ENCODE assay signal across 8 mouse cellular contexts in genomic region chr9:55510651-55511235, GRCm38 (mm10). TPM values are rescaled to one million over a fixed set of nuclear protein-coding genes. Genes with fewer than 3 reads are reported as not detected.
DNase-seq lines count a peak whose midpoint lies in the region; ATAC-seq and TF ChIP-seq lines count a peak whose summit lies in the region.

No protein-coding gene starts in this region.

- peaks cover 8% of the 10 kb centered on the region; the same call in 1 of the 2 replicates for H3K9me3 ChIP-seq in megakaryocyte, embryonic 14.5 days
- no peaks in the 10 kb centered on the region for H3K9me3 ChIP-seq in forebrain, postnatal 0 days (ENCODE audit: low read length)
- H3K9me3 ChIP-seq in midbrain, postnatal 0 days (ENCODE audit: low read length), result no peaks in the 10 kb centered on the region

- no peak for ATAC-seq in megakaryocyte, adult 5-6 weeks (ENCODE audit: poor library complexity, severe bottlenecking)
- ATAC-seq in forebrain, postnatal 0 days, result no peak
- ATAC-seq in midbrain, postnatal 0 days (ENCODE audit: low FRiP score), result no peak

- H3K36me3 ChIP-seq in megakaryocyte, embryonic 14.5 days (replicated peaks; ENCODE audit: low read length), result peaks cover 6% of the 10 kb centered on the region
- H3K36me3 ChIP-seq in forebrain, postnatal 0 days (ENCODE audit: insufficient read depth), result no peaks in the 10 kb centered on the region
- no peaks in the 10 kb centered on the region for H3K36me3 ChIP-seq in midbrain, postnatal 0 days (ENCODE audit: insufficient read depth, low read length)

- H3K4me3 ChIP-seq in megakaryocyte, embryonic 14.5 days (replicated peaks), result peak overlapping the region; percentile 100
- no peak overlapping the region; the same call in 1 of the 2 replicates for H3K4me3 ChIP-seq in forebrain, postnatal 0 days (ENCODE audit: low read depth, low read length)
- peak overlapping the region; percentile 79; the same call in 1 of the 2 replicates for H3K4me3 ChIP-seq in midbrain, postnatal 0 days (ENCODE audit: low read depth, low read length)

- peaks cover 12% of the 10 kb centered on the region for H3K27me3 ChIP-seq in megakaryocyte, embryonic 14.5 days (replicated peaks)
- H3K27me3 ChIP-seq in forebrain, postnatal 0 days (ENCODE audit: insufficient read depth, low read length), result no peaks in the 10 kb centered on the region
- peaks cover 5% of the 10 kb centered on the region; the same call in 1 of the 2 replicates for H3K27me3 ChIP-seq in midbrain, postnatal 0 days (ENCODE audit: insufficient read depth, low read length)

- DNase-seq in forebrain, postnatal 0 days, result no peak
- peak; percentile 66 for DNase-seq in kidney, adult 9 months
- no peak for DNase-seq in midbrain, postnatal 0 days (ENCODE audit: low spot score)
- no peak for DNase-seq in urinary bladder, postnatal 14 days (ENCODE audit: low spot score)
- DNase-seq in left cerebral cortex, adult 18-20 months (ENCODE audit: low spot score in 2 of 2), result no peak
- DNase-seq in gastrocnemius, adult 18-20 months (ENCODE audit: low spot score), result no peak

- H3K4me1 ChIP-seq in megakaryocyte, embryonic 14.5 days, result peaks cover 31% of the 10 kb centered on the region
- H3K4me1 ChIP-seq in forebrain, postnatal 0 days (ENCODE audit: insufficient read depth), result peaks cover 7% of the 10 kb centered on the region; the same call in 1 of the 2 replicates
- no peaks in the 10 kb centered on the region for H3K4me1 ChIP-seq in midbrain, postnatal 0 days (ENCODE audit: insufficient read depth, low read length)

- 81% methylated on average over 10 of the region's 10 CpGs for WGBS in forebrain, postnatal 0 days
- 78% methylated on average over 10 of the region's 10 CpGs for WGBS in midbrain, postnatal 0 days

- H3K9ac ChIP-seq in forebrain, postnatal 0 days, result no peak overlapping the region
- no peak overlapping the region for H3K9ac ChIP-seq in midbrain, postnatal 0 days (replicated peaks; ENCODE audit: low read length, poor library complexity, severe bottlenecking)

- peak overlapping the region; percentile 95; the same call in 1 of the 2 replicates for H3K4me2 ChIP-seq in forebrain, postnatal 0 days (ENCODE audit: low read depth)
- H3K4me2 ChIP-seq in midbrain, postnatal 0 days (ENCODE audit: low read depth, low read length, poor library complexity, severe bottlenecking), result peak overlapping the region; percentile 98; the same call in 1 of the 2 replicates

- TF ChIP-seq CTCF in forebrain, postnatal 0 days (IDR thresholded peaks at IDR 0.05; ENCODE audit: low read depth), result no peak
- no peak for TF ChIP-seq CTCF in midbrain, postnatal 0 days (IDR thresholded peaks at IDR 0.05)

- H3K27ac ChIP-seq in forebrain, postnatal 0 days (ENCODE audit: low read depth, low read length), result no peak overlapping the region
- H3K27ac ChIP-seq in midbrain, postnatal 0 days (ENCODE audit: low read depth, low read length), result no peak overlapping the region

RNA-seq across cellular contexts. Expression of gene Etfa, which starts 1.3 kb away (rescaled TPM):
- 5.0 and 30.7 TPM in 2 replicates for polyA plus RNA-seq in megakaryocyte, embryonic 14.5 days (2012; ENCODE audit: insufficient read depth, low replicate concordance)
- 101 and 115 TPM in 2 replicates for total RNA-seq in megakaryocyte, adult 5-6 weeks (2015)
- total RNA-seq in megakaryocyte, adult 5-6 weeks (2017), result 31.5 and 37.8 TPM in 2 replicates
- total RNA-seq in forebrain, postnatal 0 days (2014; rRNA removed), result 11.2 and 17.9 TPM in 2 replicates
- polyA plus RNA-seq in forebrain, postnatal 0 days (2015; fragmentation: Nextera tagmentation; extraction: Ambion mirVana), result 94.2 and 96.0 TPM in 2 replicates
- total RNA-seq in midbrain, postnatal 0 days (2014; rRNA removed), result 11.5 and 13.7 TPM in 2 replicates
- polyA plus RNA-seq in midbrain, postnatal 0 days (2015; fragmentation: Nextera tagmentation; extraction: Ambion mirVana), result 94.6 and 99.1 TPM in 2 replicates
- 10 to 100 TPM; 37.0 to 42.5 TPM for total RNA-seq in left cerebral cortex, adult 18-20 months (2021)
- 100 to 1,000 TPM; 260 to 304 TPM for total RNA-seq in gastrocnemius, adult 18-20 months (2021)

RNA-seq across cellular contexts. Expression of gene Isl2, which starts 27.7 kb away (rescaled TPM):
- 0.13 TPM in 1 of 2 replicates, not detected in the other for polyA plus RNA-seq in megakaryocyte, embryonic 14.5 days (2012; ENCODE audit: insufficient read depth, low replicate concordance)
- not detected in 2 replicates for total RNA-seq in megakaryocyte, adult 5-6 weeks (2015)
- not detected in 2 replicates for total RNA-seq in megakaryocyte, adult 5-6 weeks (2017)
- not detected in 2 replicates for total RNA-seq in forebrain, postnatal 0 days (2014; rRNA removed)
- not detected in 2 replicates for polyA plus RNA-seq in forebrain, postnatal 0 days (2015; fragmentation: Nextera tagmentation; extraction: Ambion mirVana)
- total RNA-seq in midbrain, postnatal 0 days (2014; rRNA removed), result 0.14 TPM in 1 of 2 replicates, not detected in the other
- 0.39 TPM in 1 of 2 replicates, not detected in the other for polyA plus RNA-seq in midbrain, postnatal 0 days (2015; fragmentation: Nextera tagmentation; extraction: Ambion mirVana)
- total RNA-seq in left cerebral cortex, adult 18-20 months (2021), result not detected
- total RNA-seq in gastrocnemius, adult 18-20 months (2021), result not detected
